Mouse (Mus musculus): Measurements from ENCODE around the gene Olfr92. TPM values are rescaled to one million over a fixed set of nuclear protein-coding genes. Genes with fewer than 3 reads are reported as not detected.

Gene Olfr92
- polyA plus RNA-seq, 1 experiment from 2014 or later, result not detected

GRCm38 (mm10) chr17:37078193-37078592 lies 41.7 kb downstream of the Olfr92 start:
- H3K36me3 ChIP-seq (replicated peaks), result peaks cover 8% of the 10 kb centered on the region
- peak overlapping the region; percentile 55; the same call in 1 of the 2 replicates for H3K27ac ChIP-seq
- ATAC-seq (replicated peaks), result no peak
- peaks cover 19% of the 10 kb centered on the region for H3K4me1 ChIP-seq
- H3K4me3 ChIP-seq, result no peak overlapping the region
- WGBS, result 6% methylated on average over 1 of the region's 1 CpGs
- no peak overlapping the region for H3K4me2 ChIP-seq
- H3K9ac ChIP-seq, result no peak overlapping the region
- H3K9me3 ChIP-seq, result no peaks in the 10 kb centered on the region
- H3K27me3 ChIP-seq (replicated peaks), result no peaks in the 10 kb centered on the region

DNA sequence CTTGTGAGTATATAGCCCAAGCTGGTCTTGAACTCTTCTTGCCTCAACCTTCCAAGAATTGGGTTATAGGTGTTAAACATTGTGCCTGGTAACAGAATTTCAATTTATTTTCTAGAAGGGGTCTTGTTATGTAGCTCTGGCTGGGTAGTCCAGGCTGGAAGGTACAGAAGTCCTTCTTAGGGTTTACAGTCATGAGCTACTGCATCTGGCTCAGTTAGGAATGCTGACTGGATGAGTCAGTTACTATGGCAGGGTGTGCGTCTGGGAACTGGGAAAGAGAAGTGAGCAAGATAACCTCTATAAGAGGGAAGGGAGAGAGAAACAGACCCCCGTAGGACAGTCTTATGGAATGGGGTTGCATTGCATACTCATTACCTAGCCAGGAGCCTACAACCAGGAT lies 44.1 kb downstream of the Olfr92 start:
- peaks cover 26% of the 10 kb centered on the region for H3K36me3 ChIP-seq (replicated peaks)
- H3K27me3 ChIP-seq (replicated peaks), result no peaks in the 10 kb centered on the region
- no peak overlapping the region for H3K4me2 ChIP-seq

GRCm38 (mm10) chr17:37075181-37075580 lies 44.7 kb downstream of the Olfr92 start:
- no peak overlapping the region for H3K4me3 ChIP-seq
- ATAC-seq (replicated peaks), result no peak
- 86% methylated on average over 6 of the region's 6 CpGs for WGBS
- peaks cover 18% of the 10 kb centered on the region for H3K4me1 ChIP-seq
- H3K36me3 ChIP-seq (replicated peaks), result peaks cover 31% of the 10 kb centered on the region
- no peaks in the 10 kb centered on the region for H3K27me3 ChIP-seq (replicated peaks)
- H3K4me2 ChIP-seq, result no peak overlapping the region
- no peak overlapping the region for H3K27ac ChIP-seq
- H3K9ac ChIP-seq, result no peak overlapping the region
- no peaks in the 10 kb centered on the region for H3K9me3 ChIP-seq

More for the DNA sequence above, 44.1 kb downstream of the Olfr92 start:
- Histone ChIP-seq H3K27ac (no peak overlapping the region), H3K4me3 (no peak overlapping the region), H3K4me1 (peaks cover 19% of the 10 kb centered on the region), H3K9me3 (no peaks in the 10 kb centered on the region), H3K9ac (no peak overlapping the region)
- WGBS, result 88% methylated on average over 2 of the region's 2 CpGs
- no peak for ATAC-seq (replicated peaks)

DNA sequence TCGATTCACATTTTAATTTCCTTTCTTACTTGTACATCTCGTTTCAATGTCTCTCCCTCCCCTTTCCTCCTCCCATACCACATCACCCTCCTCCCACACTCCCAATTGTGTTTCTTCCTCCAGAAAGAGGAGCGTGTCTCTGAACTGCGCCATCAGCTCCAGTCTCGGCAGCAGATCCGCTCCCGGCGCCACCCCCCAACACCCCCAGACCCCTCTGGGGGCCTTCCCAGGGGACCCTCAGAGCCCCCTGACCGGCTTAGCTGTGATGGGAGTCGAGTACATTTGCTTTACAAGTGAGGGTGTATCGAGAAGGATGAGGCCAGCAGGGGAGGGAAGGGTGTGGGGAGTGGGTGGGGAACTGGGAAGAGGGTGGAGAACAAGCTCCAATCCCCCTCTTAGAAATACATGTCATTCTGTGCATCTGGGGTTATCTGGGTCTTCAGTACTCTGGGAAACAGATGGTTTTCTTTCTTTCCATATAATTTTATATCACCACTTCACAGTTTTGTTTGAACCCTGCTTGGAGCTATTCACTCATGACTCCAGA lies 47.1 kb downstream of the Olfr92 start:
- H3K9ac ChIP-seq, result no peak overlapping the region
- no peak for ATAC-seq (replicated peaks)
- H3K4me1 ChIP-seq, result no peaks in the 10 kb centered on the region
- H3K4me3 ChIP-seq, result no peak overlapping the region
- H3K36me3 ChIP-seq (replicated peaks), result peaks cover 53% of the 10 kb centered on the region
- H3K27ac ChIP-seq, result 0 out of 2 replicates have a peak overlapping the region, but pooled peaks have one; percentile 34
- no peaks in the 10 kb centered on the region for H3K27me3 ChIP-seq (replicated peaks)
- H3K9me3 ChIP-seq, result no peaks in the 10 kb centered on the region
- no peak overlapping the region for H3K4me2 ChIP-seq
- 28% methylated on average over 11 of the region's 11 CpGs for WGBS

GRCm38 (mm10) chr17:37072080-37072729 lies 47.7 kb downstream of the Olfr92 start:
- Histone ChIP-seq H3K4me1 (no peaks in the 10 kb centered on the region), H3K27ac (peak overlapping the region; percentile 49), H3K4me3 (no peak overlapping the region), H3K9ac (no peak overlapping the region), H3K27me3 (replicated peaks) (no peaks in the 10 kb centered on the region), H3K36me3 (replicated peaks) (peaks cover 59% of the 10 kb centered on the region), H3K9me3 (no peaks in the 10 kb centered on the region), H3K4me2 (no peak overlapping the region)
- ATAC-seq (replicated peaks), result no peak
- WGBS, result 51% methylated on average over 12 of the region's 12 CpGs

DNA sequence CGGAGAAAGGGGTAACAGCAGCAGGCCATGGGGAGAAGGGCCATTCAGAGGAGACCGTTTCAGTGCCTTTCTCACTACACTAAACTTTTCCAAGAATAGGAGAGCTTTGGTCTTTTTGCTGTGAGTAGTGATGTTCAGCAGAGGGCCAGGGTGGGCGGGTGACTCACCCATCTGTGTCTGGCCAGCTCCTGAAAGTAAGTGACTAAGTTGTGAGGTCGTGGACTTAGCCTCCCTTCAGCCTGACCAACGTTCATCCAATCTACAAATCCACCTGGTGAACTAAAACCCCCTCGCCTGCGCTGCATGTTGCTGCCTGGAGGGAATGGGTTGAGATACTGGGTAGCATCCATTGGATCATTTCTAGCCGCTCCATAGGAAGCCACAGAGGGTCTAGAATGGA lies 49.8 kb downstream of the Olfr92 start:
- Histone ChIP-seq H3K27me3 (replicated peaks) (no peaks in the 10 kb centered on the region), H3K9me3 (no peaks in the 10 kb centered on the region), H3K9ac (no peak overlapping the region), H3K4me3 (no peak overlapping the region), H3K4me1 (no peaks in the 10 kb centered on the region), H3K27ac (no peak overlapping the region), H3K36me3 (replicated peaks) (peaks cover 64% of the 10 kb centered on the region), H3K4me2 (no peak overlapping the region)
- ATAC-seq (replicated peaks), result no peak
- 90% methylated on average over 8 of the region's 8 CpGs for WGBS

DNA sequence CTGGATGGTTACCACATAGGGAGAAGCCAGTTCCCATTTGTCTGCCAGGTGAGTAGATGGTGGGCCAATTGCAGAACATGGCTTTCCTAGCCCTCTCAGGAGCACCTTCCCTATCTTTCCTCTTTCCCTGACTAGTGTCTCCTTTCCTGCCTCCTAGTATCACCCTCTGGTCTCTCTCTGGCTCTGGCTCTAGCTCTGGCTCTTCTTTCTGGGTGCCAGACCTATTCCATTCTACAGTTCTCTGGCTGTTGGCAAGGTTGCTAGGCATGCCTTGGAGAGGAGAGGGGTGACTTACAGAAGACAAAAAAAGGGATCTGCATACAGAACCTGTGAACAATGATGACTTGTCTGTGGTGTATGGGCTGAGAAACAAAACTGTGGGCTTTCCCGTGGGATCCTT lies 52.0 kb downstream of the Olfr92 start:
- no peaks in the 10 kb centered on the region for H3K4me1 ChIP-seq
- 76% methylated on average over 1 of the region's 1 CpGs for WGBS
- H3K4me3 ChIP-seq, result no peak overlapping the region
- peaks cover 73% of the 10 kb centered on the region for H3K36me3 ChIP-seq (replicated peaks)
- H3K27me3 ChIP-seq (replicated peaks), result no peaks in the 10 kb centered on the region
- H3K9me3 ChIP-seq, result no peaks in the 10 kb centered on the region
- H3K9ac ChIP-seq, result no peak overlapping the region
- no peak overlapping the region for H3K27ac ChIP-seq
- no peak overlapping the region for H3K4me2 ChIP-seq
- ATAC-seq (replicated peaks), result no peak

- Histone ChIP-seq H3K4me3 (no peak overlapping the region), H3K4me2 (no peak overlapping the region), H3K27ac (no peak overlapping the region), H3K36me3 (replicated peaks) (peaks cover 72% of the 10 kb centered on the region), H3K4me1 (no peaks in the 10 kb centered on the region), H3K9me3 (no peaks in the 10 kb centered on the region), H3K27me3 (replicated peaks) (no peaks in the 10 kb centered on the region), H3K9ac (no peak overlapping the region)
- no peak for ATAC-seq (replicated peaks)
- 100% methylated on average over 2 of the region's 2 CpGs for WGBS
Measured at GRCm38 (mm10) chr17:37065993-37066392, 53.9 kb downstream of the Olfr92 start.

DNA sequence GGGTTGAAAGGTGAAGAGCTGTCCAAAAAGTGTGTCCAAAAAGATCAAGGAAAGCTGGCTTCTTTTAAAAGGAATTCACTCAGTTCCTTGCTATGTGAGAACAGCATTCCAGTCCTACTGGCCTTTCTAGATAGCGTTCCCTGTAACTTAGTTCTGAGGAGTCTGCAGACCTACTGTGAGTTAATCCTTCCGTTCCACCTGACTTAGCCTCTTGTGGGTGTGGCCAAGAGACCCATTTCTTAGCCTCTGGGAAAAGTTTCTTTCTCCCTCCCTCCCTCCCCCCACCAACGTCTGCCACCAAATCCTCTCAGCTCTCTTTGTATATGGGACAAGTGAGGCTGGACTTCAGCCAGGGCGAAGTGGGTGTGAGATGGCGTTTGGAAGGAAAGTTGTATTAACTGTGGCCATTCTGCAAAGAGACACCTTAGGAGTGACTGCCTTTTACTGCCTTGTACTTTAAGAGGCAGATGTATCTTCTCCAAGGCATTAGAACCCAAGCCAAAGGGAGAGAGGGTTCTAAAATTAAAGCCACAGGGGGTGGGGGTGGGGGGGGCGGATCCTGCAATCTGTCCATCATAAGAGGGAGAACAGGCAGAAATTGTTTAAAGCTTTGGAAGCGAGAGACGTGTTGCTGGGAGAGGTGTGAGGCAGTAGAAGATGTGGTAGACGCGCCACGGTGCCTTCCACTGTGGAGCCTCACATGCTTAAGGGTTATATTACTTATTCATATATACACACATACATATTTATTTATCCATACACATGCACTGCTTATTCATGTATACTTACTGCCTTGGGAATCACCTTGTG lies 56.0 kb downstream of the Olfr92 start:
- no peak overlapping the region for H3K4me3 ChIP-seq
- H3K9ac ChIP-seq, result no peak overlapping the region
- H3K36me3 ChIP-seq (replicated peaks), result peaks cover 58% of the 10 kb centered on the region
- H3K4me2 ChIP-seq, result no peak overlapping the region
- 48% methylated on average over 11 of the region's 11 CpGs for WGBS
- no peak overlapping the region for H3K27ac ChIP-seq
- no peaks in the 10 kb centered on the region for H3K9me3 ChIP-seq
- 0 out of 2 replicates have a peak, but pooled peaks have one; percentile 22 for ATAC-seq (replicated peaks)
- no peaks in the 10 kb centered on the region for H3K27me3 ChIP-seq (replicated peaks)
- no peaks in the 10 kb centered on the region for H3K4me1 ChIP-seq

DNA sequence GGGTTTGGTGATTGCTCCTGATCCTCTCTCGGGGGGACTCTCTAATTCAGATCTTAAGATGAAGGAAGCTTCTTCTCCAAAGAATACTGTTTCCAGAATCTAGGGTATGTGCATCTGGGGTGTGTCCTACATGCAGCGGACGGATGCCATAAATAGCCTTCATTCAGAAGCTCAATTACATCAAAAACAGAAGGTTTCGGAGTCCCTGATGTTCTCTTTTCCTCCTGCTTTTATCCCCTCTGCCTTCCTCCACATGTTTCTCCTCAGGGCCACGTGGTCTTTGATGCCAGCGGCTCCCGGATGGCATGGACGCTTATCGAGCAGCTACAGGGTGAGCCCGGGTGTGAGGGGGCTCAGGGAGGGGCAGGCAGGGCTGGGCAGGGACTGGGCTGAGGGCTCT lies 56.8 kb downstream of the Olfr92 start:
- no peak overlapping the region for H3K9ac ChIP-seq
- no peaks in the 10 kb centered on the region for H3K27me3 ChIP-seq (replicated peaks)
- H3K4me3 ChIP-seq, result no peak overlapping the region
- no peak overlapping the region for H3K4me2 ChIP-seq
- WGBS, result 67% methylated on average over 10 of the region's 10 CpGs
- H3K4me1 ChIP-seq, result no peaks in the 10 kb centered on the region
- H3K36me3 ChIP-seq (replicated peaks), result peaks cover 56% of the 10 kb centered on the region
- ATAC-seq (replicated peaks), result no peak
- no peak overlapping the region for H3K27ac ChIP-seq
- H3K9me3 ChIP-seq, result no peaks in the 10 kb centered on the region

DNA sequence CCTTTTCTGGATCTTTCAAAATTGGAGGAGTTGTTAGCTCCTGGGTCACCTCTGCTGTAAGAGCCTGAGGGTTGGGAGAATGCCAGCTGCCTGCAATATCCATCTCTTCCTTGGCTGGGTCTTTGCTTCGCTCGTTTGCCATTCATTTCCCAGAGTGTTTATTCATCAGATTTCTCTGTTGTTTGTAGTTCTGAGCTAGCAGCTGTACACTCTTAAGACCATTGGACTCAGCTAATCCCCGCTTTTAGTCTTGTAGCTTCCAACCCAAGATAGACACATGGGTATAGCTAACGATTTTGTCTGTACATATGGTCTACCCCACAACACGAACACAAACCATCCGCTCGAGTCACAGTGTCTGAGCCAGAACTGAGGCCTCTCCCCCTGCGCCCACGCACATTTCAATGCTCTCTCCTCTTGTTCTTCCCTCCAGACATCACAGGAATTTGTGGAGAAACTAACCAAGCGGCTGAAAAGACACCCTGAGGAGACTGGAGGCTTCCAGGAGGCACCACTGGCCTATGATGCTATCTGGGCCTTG lies 57.7 kb downstream of the Olfr92 start:
- Histone ChIP-seq H3K36me3 (replicated peaks) (peaks cover 49% of the 10 kb centered on the region), H3K4me2 (no peak overlapping the region), H3K27me3 (replicated peaks) (no peaks in the 10 kb centered on the region), H3K4me1 (no peaks in the 10 kb centered on the region), H3K4me3 (no peak overlapping the region), H3K9me3 (no peaks in the 10 kb centered on the region), H3K9ac (no peak overlapping the region), H3K27ac (0 out of 2 replicates have a peak overlapping the region, but pooled peaks have one; percentile 13)
- 73% methylated on average over 10 of the region's 10 CpGs for WGBS
- ATAC-seq (replicated peaks), result no peak

DNA sequence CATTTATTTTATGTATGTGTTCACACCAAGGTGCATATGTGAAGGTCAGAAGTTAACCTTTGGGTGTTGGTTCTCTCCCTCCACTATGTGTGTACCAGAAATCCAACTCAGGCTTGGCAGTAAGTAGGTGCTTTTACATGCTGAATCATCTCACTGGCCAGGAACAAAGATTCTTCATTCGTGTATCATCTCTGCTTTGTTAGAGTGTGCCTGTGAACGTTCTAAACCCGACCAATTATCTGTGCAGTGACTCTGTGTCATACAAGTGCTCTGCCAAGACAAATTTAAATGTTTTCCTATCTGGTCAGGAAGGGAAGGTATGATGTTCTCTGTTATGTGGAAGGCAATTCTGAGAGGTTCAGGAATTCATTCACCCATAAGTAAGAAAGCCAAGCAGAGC lies 58.5 kb downstream of the Olfr92 start:
- no peak overlapping the region for H3K4me2 ChIP-seq
- WGBS, result 67% methylated on average over 3 of the region's 3 CpGs
- no peaks in the 10 kb centered on the region for H3K27me3 ChIP-seq (replicated peaks)
- ATAC-seq (replicated peaks), result no peak
- H3K27ac ChIP-seq, result no peak overlapping the region
- H3K9ac ChIP-seq, result no peak overlapping the region
- peaks cover 49% of the 10 kb centered on the region for H3K36me3 ChIP-seq (replicated peaks)
- H3K4me3 ChIP-seq, result no peak overlapping the region
- H3K9me3 ChIP-seq, result no peaks in the 10 kb centered on the region
- H3K4me1 ChIP-seq, result peaks cover 6% of the 10 kb centered on the region; the same call in 1 of the 2 replicates
